Mouse (Mus musculus) limb, embryonic 14.5 days (tissue): Measurements from ENCODE around the gene Ypel4. TPM values are rescaled to one million over a fixed set of nuclear protein-coding genes. Genes with fewer than 3 reads are reported as not detected.
A peak's percentile ranks its signal among the peaks of the same experiment; 100 is the strongest.

ENCODE experiments used
- ATAC-seq: fragments of 200-750 bp; cut with Nextera tagmentation; 2 replicates; pipeline ENCODE4 v1.8.0; 2017; ENCODE audit warnings: low read depth, moderate number of reproducible peaks, moderate TSS enrichment; ENCODE audit not compliant: low FRiP score
- DNase-seq: peaks from one replicate; pipeline ENCODE4 v3.0.0-alpha.2; 2015; ENCODE audit warnings: low spot score
- H3K27ac ChIP-seq: fragments of 300-500 bp; sonication (generic); replicated peaks from 2 replicates; pipeline ENCODE4 v1.5.1; 2014; ENCODE audit warnings: low read depth, mild to moderate bottlenecking, low read length, moderate library complexity, mixed read lengths
- H3K27me3 ChIP-seq: fragments of 300-500 bp; sonication (generic); 2 replicates; pipeline ENCODE4 v1.6.1; 2014; ENCODE audit warnings: low read length, mixed read lengths; ENCODE audit not compliant: control insufficient read depth, insufficient read depth
- H3K36me3 ChIP-seq: fragments of 300-500 bp; sonication (generic); 2 replicates; pipeline ENCODE4 v1.6.1; 2014; ENCODE audit warnings: mild to moderate bottlenecking, low read length, moderate library complexity, mixed read lengths; ENCODE audit not compliant: control insufficient read depth, insufficient read depth
- H3K4me1 ChIP-seq: fragments of 300-500 bp; sonication (generic); 2 replicates; pipeline ENCODE4 v1.6.1; 2014; ENCODE audit warnings: antibody characterized with exemption, low read length, mixed read lengths; ENCODE audit not compliant: control insufficient read depth, insufficient read depth
- H3K4me2 ChIP-seq: fragments of 300-500 bp; sonication (generic); replicated peaks from 2 replicates; pipeline ENCODE4 v1.6.1; 2014; ENCODE audit warnings: low read depth, mild to moderate bottlenecking, low read length, moderate library complexity; ENCODE audit not compliant: severe bottlenecking
- H3K4me3 ChIP-seq: fragments of 300-500 bp; sonication (generic); replicated peaks from 2 replicates; pipeline ENCODE4 v1.5.1; 2014; ENCODE audit warnings: low read length
- H3K9ac ChIP-seq: fragments of 300-500 bp; sonication (generic); 2 replicates; pipeline ENCODE4 v1.6.1; 2014; ENCODE audit warnings: mild to moderate bottlenecking, low read depth, low read length, moderate library complexity; ENCODE audit not compliant: severe bottlenecking
- H3K9me3 ChIP-seq: fragments of 300-500 bp; sonication (generic); 2 replicates; pipeline ENCODE4 v1.6.1; 2016; ENCODE audit warnings: low read length; ENCODE audit not compliant: control insufficient read depth
- POLR2A ChIP-seq: fragments of 200-500 bp; IDR thresholded peaks from 2 replicates; pipeline ENCODE4 v1.8.0; 2012; ENCODE audit warnings: inconsistent platforms, mild to moderate bottlenecking, moderate library complexity, borderline replicate concordance; ENCODE audit not compliant: insufficient read depth, insufficient read length; ENCODE audit errors: extremely low read depth
- WGBS: fragments of 180-500 bp; shearing (Covaris S2); extraction: QIAGEN DNeasy Blood & Tissue Kit; methylation state at CpG from one replicate; pipeline ENCODE4 v1.1.7; 2014; 5-methylcytosine and 5-hydroxymethylcytosine counted together
- polyA plus RNA-seq, 2 experiments: library from polyadenylated mRNA; depleted of rRNA in 1 of 2; stranded (reverse) in 1 of 2; unstranded in 1 of 2; fragments of >200 nt; fragmentation: Nextera tagmentation in 1 of 2; extraction: Ambion mirVana in 1 of 2; gene quantifications; 2 replicates each; pipeline versions ENCODE4 v1.2.1 to v1.2.3; 2012 to 2014

Ypel4 gene
- polyA plus RNA-seq, 2 experiments = 7.4 to 14.6 TPM

DNA sequence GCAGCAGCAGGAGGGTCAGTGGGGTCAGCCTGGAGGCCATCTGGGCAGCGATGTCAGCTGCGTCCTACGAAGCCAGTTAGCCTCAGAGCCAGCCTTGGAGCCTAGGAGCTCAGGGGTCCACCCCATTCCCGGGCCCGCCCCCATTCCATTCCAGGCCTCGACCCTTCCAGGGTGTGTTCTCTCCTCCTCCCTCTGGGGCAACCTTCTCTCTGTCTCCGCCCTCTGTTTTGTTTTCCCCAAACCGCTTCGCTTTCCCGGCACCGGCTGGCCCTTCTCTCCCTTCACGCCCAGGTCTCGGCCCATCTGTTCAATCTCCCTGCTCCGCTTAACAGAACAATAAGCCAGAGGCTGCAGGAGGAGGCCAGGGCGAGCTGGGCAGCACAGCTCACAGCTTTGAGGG lies 40.9 kb downstream of the Ypel4 start:
- Histone ChIP-seq H3K4me3 (peak overlapping the region; percentile 32), H3K36me3 (no peaks in the 10 kb centered on the region), H3K9ac (peak overlapping the region; percentile 56), H3K9me3 (no peaks in the 10 kb centered on the region), H3K27ac (0 out of 2 replicates have a peak overlapping the region, but pooled peaks have one; percentile 38), H3K27me3 (no peaks in the 10 kb centered on the region), H3K4me2 (peak overlapping the region; percentile 53), H3K4me1 (peaks cover 7% of the 10 kb centered on the region; the same call in 1 of the 2 replicates)
- DNase-seq (peak; percentile 65), ATAC-seq (peak; percentile 91)
- no peak for TF ChIP-seq POLR2A
- WGBS = 1% methylated on average over 13 of the region's 15 CpGs

DNA sequence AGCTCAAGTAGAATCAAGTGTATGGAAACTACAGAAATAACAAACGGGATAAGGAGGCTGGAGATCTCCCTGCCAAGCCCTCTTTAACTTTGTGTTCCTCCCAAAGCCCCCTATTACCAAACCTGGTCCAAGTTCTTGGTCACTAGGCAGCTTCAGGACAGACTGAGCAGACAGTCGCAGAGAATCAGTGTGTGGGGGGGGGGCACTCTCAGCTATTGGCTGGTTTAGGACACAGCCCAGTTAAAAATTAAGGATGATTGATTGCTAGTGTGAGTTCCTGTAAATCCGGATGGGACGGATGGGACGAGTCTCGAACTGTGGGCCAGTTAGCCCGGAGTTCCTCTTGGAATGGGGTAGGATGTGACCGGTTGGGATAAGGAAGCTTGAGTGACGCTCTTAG lies 41.4 kb downstream of the Ypel4 start, which contains the start of gene Serping1:
Gene Serping1 (minus strand): TSS at position 204 of the 400 bp plus-strand sequence.
- Histone ChIP-seq H3K27ac (0 out of 2 replicates have a peak within 1 kb of the TSS, but pooled peaks have one; percentile 38), H3K27me3 (no peaks in the 10 kb centered on the region), H3K4me1 (peaks cover 7% of the 10 kb centered on the region; the same call in 1 of the 2 replicates), H3K36me3 (no peaks in the 10 kb centered on the region), H3K4me2 (peak within 1 kb of the TSS; percentile 53), H3K9me3 (no peaks in the 10 kb centered on the region), H3K9ac (peak within 1 kb of the TSS; percentile 56), H3K4me3 (peak within 1 kb of the TSS; percentile 32)
- ATAC-seq = peak; percentile 13; the same call in 1 of the 2 replicates
- 67% methylated on average over 9 of the region's 9 CpGs for WGBS
- no peak for TF ChIP-seq POLR2A
- DNase-seq = no peak

DNA sequence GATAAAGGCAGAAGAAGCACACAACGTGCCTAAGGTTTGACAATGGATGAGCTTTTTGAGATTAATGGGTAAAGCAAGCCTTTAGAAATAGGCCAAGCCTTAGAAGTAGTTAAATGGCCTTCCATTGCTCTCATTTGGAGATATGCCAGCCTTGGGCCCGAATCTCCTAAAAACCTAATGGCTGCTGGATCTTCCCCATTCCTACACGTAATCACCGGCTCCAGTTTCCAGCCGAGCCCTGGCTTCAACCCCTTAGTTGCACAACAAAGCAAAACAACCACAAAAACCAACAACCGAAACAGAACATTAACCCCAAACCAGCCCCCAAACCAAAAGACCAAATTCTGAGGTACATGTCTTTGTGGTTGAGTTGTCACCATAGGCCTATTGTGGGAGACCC lies 41.8 kb downstream of the Ypel4 start:
- Histone ChIP-seq H3K9me3 (no peaks in the 10 kb centered on the region), H3K27ac (no peak overlapping the region), H3K4me2 (no peak overlapping the region), H3K9ac (no peak overlapping the region), H3K4me1 (peaks cover 7% of the 10 kb centered on the region; the same call in 1 of the 2 replicates), H3K27me3 (no peaks in the 10 kb centered on the region), H3K36me3 (no peaks in the 10 kb centered on the region), H3K4me3 (no peak overlapping the region)
- TF ChIP-seq POLR2A = no peak
- WGBS = 87% methylated on average over 6 of the region's 6 CpGs
- ATAC-seq (no peak), DNase-seq (no peak)

DNA sequence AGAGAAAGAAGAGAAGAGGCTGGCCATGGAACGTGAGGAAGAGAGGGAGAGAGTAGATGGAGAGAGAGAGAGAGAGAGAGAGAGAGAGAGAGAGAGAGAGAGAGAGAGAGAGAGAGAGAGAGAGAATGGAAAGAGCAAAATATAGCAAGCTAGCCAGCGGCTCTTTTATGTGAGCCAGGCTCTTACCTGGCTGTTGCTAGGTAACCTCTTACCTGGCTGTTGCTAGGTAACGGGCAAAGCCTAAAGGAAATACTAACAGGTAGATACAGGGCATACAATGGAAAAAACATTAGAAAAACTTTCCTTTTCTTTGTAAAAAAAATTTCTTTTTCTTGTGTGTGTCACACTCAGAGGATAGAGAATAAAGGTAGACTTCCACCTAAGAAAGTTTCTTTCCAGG lies 43.8 kb downstream of the Ypel4 start:
- Histone ChIP-seq H3K4me3 (no peak overlapping the region), H3K9ac (no peak overlapping the region), H3K9me3 (no peaks in the 10 kb centered on the region), H3K4me2 (no peak overlapping the region), H3K4me1 (peaks cover 7% of the 10 kb centered on the region; the same call in 1 of the 2 replicates), H3K27ac (no peak overlapping the region), H3K27me3 (no peaks in the 10 kb centered on the region), H3K36me3 (no peaks in the 10 kb centered on the region)
- ATAC-seq (no peak), DNase-seq (no peak)
- WGBS = 56% methylated on average over 3 of the region's 3 CpGs
- no peak for TF ChIP-seq POLR2A

DNA sequence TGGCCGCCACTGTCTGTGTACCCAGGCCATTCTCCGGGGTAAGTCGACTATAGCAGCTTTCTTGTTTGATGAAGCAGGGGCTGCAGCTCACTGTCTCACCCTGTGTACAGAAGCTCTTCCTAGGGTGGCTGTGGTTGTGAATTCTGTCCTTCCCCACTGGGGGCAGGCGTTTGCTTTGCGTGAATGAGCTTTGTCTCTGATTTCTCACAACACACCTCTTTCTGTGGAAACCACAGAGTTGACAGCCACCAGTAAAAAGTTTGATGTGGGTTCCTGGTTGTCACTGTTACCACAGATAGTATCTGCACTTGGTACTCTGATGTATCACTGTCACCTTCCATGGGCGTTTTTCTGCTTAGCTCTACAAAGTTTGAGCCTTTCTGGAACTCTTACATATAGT lies 45.4 kb downstream of the Ypel4 start:
- Histone ChIP-seq H3K27ac (no peak overlapping the region), H3K4me2 (no peak overlapping the region), H3K9me3 (no peaks in the 10 kb centered on the region), H3K4me3 (no peak overlapping the region), H3K36me3 (no peaks in the 10 kb centered on the region), H3K4me1 (peaks cover 5% of the 10 kb centered on the region; the same call in 1 of the 2 replicates), H3K9ac (no peak overlapping the region), H3K27me3 (no peaks in the 10 kb centered on the region)
- 60% methylated on average over 6 of the region's 6 CpGs for WGBS
- DNase-seq (no peak), ATAC-seq (no peak)
- no peak for TF ChIP-seq POLR2A
